Mouse (Mus musculus) large intestine, adult 2 months (tissue): ENCODE results near the gene Nanp. TPM values are rescaled to one million over a fixed set of nuclear protein-coding genes. Genes with fewer than 3 reads are reported as not detected.

Experiments
- DNase-seq: peaks from one replicate; pipeline ENCODE4 v3.0.0-alpha.2; 2012; ENCODE audit warnings: low read depth, low spot score
- WGBS: fragments of 180-500 bp; shearing (Covaris S2); methylation state at CpG from one replicate; pipeline ENCODE4 v1.1.7; 2018; 5-methylcytosine and 5-hydroxymethylcytosine counted together
- polyA plus RNA-seq: library from polyadenylated mRNA; depleted of rRNA; stranded (reverse); fragments of >200 nt; gene quantifications from 2 replicates; pipeline ENCODE4 v1.2.3, GENCODE M21; 2012; rRNA removed

Nanp gene
- polyA plus RNA-seq, 1 experiment = 4.9 TPM

DNA sequence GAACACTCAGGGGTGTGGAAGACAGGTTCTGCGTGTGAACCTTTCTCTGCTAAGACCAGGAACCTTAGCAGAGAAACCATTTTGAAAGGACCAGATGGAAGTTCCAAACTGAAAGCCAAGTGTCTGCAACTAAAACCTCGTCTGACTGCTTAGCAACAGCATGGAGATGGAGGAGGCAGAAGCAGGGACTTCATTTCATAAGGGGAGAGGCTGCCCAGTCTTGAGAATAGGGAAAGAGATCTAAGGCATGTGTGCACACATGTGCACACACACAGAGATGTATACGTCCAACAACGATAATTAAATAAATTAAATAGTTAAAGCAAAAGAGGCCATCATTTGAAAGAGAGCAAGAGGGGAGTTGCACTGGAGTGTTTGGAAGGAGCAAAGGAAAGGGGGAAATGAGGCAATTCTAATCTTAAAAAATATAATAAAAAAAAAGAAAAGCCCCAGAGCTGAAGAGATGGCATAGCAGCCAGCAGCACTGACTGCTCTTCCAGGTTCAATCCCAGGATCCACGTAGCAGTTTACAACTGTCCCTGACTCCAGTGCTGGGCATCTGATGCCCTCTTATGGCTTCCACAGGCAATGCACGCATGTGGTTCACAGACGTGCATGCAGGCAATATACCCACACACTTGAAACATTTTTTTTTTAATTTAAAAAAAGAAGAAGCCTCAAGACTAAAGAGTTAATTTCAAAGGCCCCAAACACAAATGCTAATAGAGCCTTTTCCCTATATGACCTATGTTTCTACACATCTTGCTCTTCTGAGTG, 38.6 kb downstream of the Nanp start:
- DNase-seq = peak; percentile 31
- 52% methylated on average over 7 of the region's 7 CpGs for WGBS

DNA sequence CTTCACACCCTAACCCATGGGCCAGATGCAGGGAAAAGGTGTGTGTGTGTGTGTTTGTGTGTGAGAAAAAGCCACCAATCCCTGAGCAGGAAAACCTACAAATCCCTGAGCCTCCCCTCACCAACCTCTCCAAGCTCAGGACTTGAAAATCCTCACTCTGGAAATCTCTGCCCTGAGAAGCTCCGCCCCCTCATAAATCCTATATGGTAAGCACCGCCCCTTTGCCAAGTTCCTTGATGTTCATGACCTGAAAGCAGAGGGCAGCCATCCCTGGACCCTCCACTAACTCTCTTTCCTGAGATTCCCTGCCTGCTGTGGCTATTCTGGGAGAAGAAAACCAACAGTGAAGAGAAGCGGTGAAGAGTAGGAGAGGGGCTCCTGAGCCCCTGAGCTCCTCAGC, 40.2 kb downstream of the Nanp start:
- 55% methylated on average over 3 of the region's 3 CpGs for WGBS

DNA sequence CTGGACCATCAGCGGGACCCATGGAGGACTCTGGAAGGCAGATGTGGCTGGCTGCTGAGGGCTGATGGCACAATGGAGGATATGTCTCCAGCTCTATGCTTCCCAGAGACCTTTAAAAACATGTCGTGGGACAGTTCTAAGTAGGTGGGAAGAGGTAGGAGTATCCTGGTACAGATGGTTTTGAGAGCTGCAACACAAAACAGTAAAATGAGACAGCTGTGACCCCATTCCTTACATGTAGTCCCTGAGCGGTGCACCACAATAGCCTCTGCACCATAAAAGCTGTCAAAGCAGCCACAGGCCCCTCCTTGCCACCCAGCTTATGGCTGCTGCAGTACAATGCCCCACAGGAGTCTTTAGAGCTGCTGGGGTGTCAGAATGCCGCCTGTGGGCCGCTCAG, 41.6 kb downstream of the Nanp start:
- 80% methylated on average over 5 of the region's 5 CpGs for WGBS
- no peak for DNase-seq

More for the DNA sequence above, 40.2 kb downstream of the Nanp start:
- no peak for DNase-seq

DNA sequence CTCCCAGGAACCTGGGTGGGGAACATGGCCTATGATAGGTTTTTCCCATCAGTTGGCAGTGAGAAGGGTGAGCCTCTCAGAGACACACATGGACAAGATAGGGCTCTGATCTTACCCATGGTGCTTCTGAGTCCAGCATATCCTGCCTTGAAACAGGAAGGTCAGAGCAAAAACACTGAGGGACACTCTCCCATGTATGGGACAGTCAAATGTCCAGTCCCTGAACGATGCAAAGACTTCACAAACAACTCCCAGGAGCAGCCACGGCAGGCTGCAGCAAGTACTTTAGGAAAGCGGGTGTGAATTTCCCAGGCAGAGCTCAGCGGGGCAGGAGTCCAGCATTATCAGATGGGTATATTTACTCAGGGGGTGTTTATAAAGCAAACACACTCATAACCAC, 43.9 kb downstream of the Nanp start:
- WGBS = 38% methylated on average over 4 of the region's 4 CpGs
- no peak for DNase-seq

DNA sequence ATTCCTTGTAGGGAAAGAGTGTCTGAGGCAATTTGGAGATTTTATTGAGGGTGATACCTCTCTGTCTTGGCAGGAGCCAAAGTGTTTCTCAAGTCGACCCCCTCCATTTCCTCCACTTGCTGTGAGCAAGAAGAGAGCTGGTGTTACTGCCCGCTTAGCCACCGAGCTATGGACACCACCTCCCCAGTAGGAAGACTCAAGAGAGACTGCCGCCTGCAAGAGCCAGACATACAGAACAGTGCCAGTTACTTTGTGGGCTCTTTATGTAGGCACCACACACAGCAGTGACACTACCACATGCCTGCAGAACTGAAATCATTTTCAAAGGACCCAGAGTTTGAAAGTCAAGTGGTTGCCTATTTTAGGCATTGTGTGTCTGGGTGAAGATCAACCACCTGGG, 48.1 kb downstream of the Nanp start:
- 63% methylated on average over 4 of the region's 4 CpGs for WGBS
- no peak for DNase-seq

DNA sequence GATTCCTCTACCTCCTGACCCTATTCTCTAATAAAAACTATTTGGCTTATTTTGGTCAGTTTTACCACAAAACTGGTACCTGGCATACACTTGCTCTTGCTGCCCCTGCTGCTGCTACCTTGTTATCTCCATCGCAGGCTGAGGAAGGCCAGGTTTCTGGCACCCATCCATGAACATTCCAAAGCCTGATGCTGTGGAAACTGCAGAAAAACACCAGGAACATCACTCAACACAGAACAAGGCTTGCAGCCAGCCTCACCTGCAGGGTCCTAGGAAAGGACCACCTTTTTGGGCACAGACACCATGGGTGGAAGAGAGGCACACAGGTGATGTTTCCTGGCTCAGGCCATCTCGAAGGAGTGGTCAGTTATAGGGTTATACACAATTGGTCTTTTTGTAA, 48.7 kb downstream of the Nanp start:
- no peak for DNase-seq
- 71% methylated on average over 2 of the region's 2 CpGs for WGBS

DNA sequence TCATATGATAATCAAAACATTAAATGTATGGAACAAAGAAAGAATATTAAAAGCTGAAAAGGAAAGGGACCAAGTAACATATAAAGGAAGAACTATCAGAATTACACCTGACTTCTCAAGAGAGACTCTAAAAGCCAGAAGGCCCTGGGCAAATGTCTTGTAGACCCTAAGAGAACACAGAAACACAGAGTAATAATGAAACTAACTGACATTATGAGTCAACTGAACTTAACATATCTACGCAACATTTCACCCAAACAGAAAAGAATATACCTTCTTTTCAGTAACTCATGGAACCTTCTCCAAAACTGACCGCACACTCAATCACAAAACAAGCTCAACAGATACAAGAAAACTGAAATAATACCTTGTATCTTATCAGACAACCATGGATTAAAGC, 53.8 kb downstream of the Nanp start:
- no peak for DNase-seq
- WGBS = 99% methylated on average over 2 of the region's 2 CpGs

DNA sequence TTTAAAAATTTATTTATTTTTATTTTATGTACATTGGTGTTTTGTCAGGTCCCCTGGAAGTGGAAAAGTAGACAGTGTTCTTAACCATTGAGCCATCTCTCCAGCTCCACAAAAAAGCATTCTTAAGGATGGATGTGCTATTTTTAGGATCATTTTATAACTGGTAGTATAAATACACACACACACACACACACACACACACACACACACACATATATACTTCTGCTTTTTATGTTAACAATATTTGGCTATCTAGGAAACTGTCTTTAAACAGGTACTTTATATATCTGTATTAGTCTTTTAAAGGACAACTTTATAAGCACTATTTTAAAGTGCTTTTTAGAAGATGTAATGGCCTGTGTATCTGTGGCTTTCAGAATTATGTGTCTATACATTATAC, 57.1 kb downstream of the Nanp start:
- DNase-seq = no peak

DNA sequence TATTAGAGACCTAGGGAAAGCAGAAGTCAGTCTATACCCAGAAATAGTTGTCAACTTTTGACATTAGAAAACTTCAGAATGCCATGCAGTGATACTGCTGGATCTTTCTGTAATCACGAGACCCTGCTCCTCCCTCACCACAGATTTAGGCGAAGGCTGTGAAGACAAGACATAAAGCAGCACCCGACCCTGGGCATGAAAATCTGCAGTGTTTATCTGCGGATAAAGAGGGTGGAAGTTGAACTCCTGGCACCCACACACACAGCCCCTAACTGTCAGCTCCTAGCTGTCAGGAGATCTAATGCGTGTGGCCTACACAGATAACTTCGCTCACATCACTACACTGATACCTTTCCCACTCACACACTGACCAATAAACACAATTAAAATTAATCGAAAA, 57.7 kb downstream of the Nanp start:
- 80% methylated on average over 7 of the region's 7 CpGs for WGBS
- DNase-seq = no peak

DNA sequence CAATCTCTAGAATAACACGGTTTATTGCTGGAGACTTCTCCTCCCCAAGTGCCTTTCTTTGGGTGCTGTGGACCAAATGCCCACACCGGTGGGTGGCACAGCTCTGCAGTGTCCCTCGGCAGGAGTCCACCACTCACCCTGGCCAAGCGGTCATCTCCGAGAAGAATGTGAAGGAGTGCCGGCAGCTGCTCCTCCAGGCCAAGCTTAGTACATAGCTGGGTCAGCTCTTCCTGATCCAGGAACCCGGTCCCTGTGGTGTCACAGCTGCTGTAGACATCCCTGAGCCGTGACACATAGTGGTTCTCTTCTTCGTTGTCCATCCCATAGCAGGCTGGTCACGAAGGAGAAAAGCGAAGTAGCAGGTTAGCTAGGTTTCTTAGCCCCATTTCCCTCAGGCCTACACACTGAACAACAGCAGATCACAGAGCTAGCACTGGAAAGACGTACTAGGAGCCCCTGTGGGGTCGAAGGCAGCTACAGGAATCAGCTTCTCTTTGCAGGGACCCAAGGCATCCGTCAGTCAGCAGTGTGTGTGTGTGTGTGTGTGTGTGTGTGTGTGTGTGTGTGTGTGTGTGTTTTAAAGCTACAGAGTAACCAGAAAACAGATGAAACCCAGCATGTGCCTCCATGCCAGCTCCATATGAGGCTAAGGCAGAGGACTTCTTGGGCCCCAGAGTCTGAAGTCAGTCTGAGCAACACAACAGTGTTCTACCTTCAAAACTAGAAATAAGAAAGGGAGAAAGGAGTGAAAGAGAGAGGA, 59.2 kb downstream of the Nanp start:
- 85% methylated on average over 14 of the region's 14 CpGs for WGBS
- DNase-seq = no peak

Other genes with a start within 250 kb of the Nanp start
- 83.1 and 106 TPM in 2 replicates for gene Abhd12, start 134.7 kb downstream of the Nanp start, polyA plus RNA-seq
- 4.3 and 5.4 TPM in 2 replicates for gene Gins1, start 134.0 kb downstream of the Nanp start, polyA plus RNA-seq
- gene Ninl, start within 50 bp of the Nanp start, polyA plus RNA-seq = 0.46 and 0.85 TPM in 2 replicates
- not detected in 2 replicates for gene Gm14151, start 53.0 kb upstream of the Nanp start, polyA plus RNA-seq
- gene Gm14147, start 58.8 kb upstream of the Nanp start, polyA plus RNA-seq = not detected in 2 replicates